Mouse (Mus musculus) heart, adult 2 months (tissue): ENCODE measurements at regions not wholly inside any gene's neighbourhood (a gene's known extent, or its start where the extent isn't known, plus 50 kb on each side); places are given as distances from the start of the nearest gene placed in this dataset.

ENCODE experiments used
- DNase-seq, 2 experiments: peaks; one replicate each; pipeline ENCODE4 v3.0.0; 2021
- H3K27ac ChIP-seq: fragments of 200-600 bp; 2 replicates; pipeline ENCODE4 v1.8.1; 2022
- H3K27me3 ChIP-seq: fragments of 200-500 bp; 2 replicates; pipeline ENCODE4 v1.6.1; 2012; ENCODE audit warnings: mild to moderate bottlenecking, low read length, inconsistent platforms, mixed read lengths; ENCODE audit not compliant: control insufficient read depth, insufficient read depth
- H3K36me3 ChIP-seq: fragments of 200-500 bp; 2 replicates; pipeline ENCODE4 v1.6.1; 2012; ENCODE audit warnings: low read length, inconsistent platforms; ENCODE audit not compliant: control insufficient read depth, insufficient read depth
- H3K4me1 ChIP-seq: fragments of 200-500 bp; 2 replicates; pipeline ENCODE4 v1.6.1; 2011; ENCODE audit warnings: low read length; ENCODE audit not compliant: control insufficient read depth, insufficient read depth
- H3K4me3 ChIP-seq: fragments of 200-600 bp; 2 replicates; pipeline ENCODE4 v1.8.1; 2022
- H3K79me2 ChIP-seq: fragments of 200-500 bp; replicated peaks from 2 replicates; pipeline ENCODE4 v1.6.1; 2012; ENCODE audit warnings: mild to moderate bottlenecking, inconsistent platforms, low read length, moderate library complexity, mixed read lengths; ENCODE audit not compliant: control insufficient read depth, insufficient read depth
- H3K9ac ChIP-seq: fragments of 200-500 bp; 2 replicates; pipeline ENCODE4 v1.6.1; 2012; ENCODE audit warnings: low read depth, mild to moderate bottlenecking, control low read depth, inconsistent platforms, low read length, mixed read lengths
- CTCF ChIP-seq: fragments of 200-600 bp; IDR thresholded peaks from 2 replicates; pipeline ENCODE4 v1.8.1; 2022; ENCODE audit warnings: antibody characterized with exemption, mild to moderate bottlenecking, moderate library complexity
- EP300 ChIP-seq: fragments of 200-500 bp; IDR thresholded peaks from 2 replicates; pipeline ENCODE4 v1.6.1; 2011; ENCODE audit warnings: low read depth, low read length, control low read depth; ENCODE audit not compliant: insufficient read depth
- POLR2A ChIP-seq: fragments of 200-500 bp; IDR thresholded peaks from 2 replicates; pipeline ENCODE4 v1.6.1; 2011; ENCODE audit warnings: mild to moderate bottlenecking, low read depth, low read length, control low read depth; ENCODE audit not compliant: insufficient read depth
- WGBS: fragments of 180-500 bp; shearing (Covaris S2); methylation state at CpG from one replicate; pipeline ENCODE4 v1.1.7; 2018; 5-methylcytosine and 5-hydroxymethylcytosine counted together
- intact Hi-C: fragments of 180-260 bp; cut with DNase I; formaldehyde crosslinking; loops from one replicate; pipeline ENCODE4 v1.15.1; 2025

DNA sequence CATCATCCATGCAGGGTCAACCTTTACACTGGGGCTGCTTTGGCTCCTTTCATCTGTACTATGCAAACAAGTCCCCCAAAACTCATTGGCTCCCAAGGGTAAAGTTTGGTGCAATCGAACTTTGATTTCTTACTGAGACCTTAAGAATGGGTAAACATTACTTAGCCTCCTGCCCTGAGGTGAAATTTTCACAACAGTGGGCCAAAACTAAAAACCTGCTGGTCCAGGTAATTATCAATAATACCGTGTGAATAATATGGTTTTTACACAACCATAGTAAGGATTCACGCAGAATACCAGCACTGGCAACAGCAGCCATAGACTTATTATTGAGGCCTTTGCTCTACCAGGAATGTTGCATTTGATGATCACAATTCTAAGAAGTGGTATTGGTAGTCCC, 131.6 kb upstream of the Smarca2 start:
- intact Hi-C loops = no loop called here
- no peak for DNase-seq
- Histone ChIP-seq H3K27ac (no peak overlapping the region), H3K4me3 (no peak overlapping the region), H3K4me1 (no peaks in the 10 kb centered on the region), H3K9ac (no peak overlapping the region), H3K36me3 (no peaks in the 10 kb centered on the region), H3K79me2 (no peaks in the 10 kb centered on the region), H3K27me3 (no peaks in the 10 kb centered on the region)
- TF ChIP-seq POLR2A (no peak), EP300 (no peak), CTCF (no peak)
- WGBS = 77% methylated on average over 3 of the region's 3 CpGs

DNA sequence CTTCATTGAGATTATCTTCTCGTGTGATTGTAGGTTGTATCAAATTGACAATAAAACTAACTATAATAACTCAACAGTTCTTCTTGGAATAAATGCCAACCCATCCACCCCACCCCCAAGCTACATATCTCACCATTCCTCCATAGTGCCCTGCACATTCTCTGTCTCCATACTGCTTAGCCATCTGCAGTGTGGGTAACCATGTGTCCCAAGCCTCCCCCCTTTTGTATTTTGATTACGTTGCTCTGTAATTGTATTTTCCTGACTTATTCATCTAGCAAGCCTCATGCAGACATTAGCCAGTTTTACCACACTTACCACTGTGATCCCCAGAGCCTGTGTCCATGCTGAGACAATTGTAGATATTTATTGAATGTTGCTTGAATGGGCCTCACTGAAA, 129.7 kb upstream of the Smarca2 start:
- Histone ChIP-seq H3K4me3 (no peak overlapping the region), H3K27ac (no peak overlapping the region), H3K9ac (no peak overlapping the region), H3K27me3 (no peaks in the 10 kb centered on the region), H3K4me1 (no peaks in the 10 kb centered on the region), H3K36me3 (no peaks in the 10 kb centered on the region), H3K79me2 (no peaks in the 10 kb centered on the region)
- DNase-seq = no peak
- intact Hi-C loops = no loop called here
- WGBS = 86% methylated on average over 2 of the region's 2 CpGs
- no peak for TF ChIP-seq EP300
- TF ChIP-seq POLR2A = no peak
- TF ChIP-seq CTCF = no peak

DNA sequence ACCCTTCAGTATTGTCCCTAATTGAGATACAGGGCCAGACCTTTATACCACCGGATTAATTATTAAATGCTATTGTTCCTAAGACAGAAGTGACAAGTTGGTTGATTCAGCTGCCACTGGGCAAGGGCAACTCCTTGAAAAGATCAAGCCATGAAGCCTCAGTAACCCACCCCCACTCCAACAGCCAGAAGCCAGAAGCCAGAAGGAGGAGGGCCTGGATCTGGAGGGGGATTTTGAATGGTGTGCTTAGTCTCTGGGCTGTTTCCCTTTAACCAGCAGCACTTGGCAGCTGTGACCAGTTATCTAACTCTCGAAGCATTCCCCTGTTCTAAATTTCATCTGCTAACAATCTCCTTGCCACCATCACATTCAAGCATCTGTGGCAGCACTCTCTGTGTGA, 129.1 kb upstream of the Smarca2 start:
- Histone ChIP-seq H3K79me2 (no peaks in the 10 kb centered on the region), H3K9ac (no peak overlapping the region), H3K36me3 (no peaks in the 10 kb centered on the region), H3K4me3 (no peak overlapping the region), H3K27ac (no peak overlapping the region), H3K4me1 (no peaks in the 10 kb centered on the region), H3K27me3 (no peaks in the 10 kb centered on the region)
- no peak for TF ChIP-seq EP300
- no peak for TF ChIP-seq CTCF
- TF ChIP-seq POLR2A = no peak
- DNase-seq = no peak
- 48% methylated on average over 2 of the region's 2 CpGs for WGBS
- intact Hi-C loops = no loop called here

DNA sequence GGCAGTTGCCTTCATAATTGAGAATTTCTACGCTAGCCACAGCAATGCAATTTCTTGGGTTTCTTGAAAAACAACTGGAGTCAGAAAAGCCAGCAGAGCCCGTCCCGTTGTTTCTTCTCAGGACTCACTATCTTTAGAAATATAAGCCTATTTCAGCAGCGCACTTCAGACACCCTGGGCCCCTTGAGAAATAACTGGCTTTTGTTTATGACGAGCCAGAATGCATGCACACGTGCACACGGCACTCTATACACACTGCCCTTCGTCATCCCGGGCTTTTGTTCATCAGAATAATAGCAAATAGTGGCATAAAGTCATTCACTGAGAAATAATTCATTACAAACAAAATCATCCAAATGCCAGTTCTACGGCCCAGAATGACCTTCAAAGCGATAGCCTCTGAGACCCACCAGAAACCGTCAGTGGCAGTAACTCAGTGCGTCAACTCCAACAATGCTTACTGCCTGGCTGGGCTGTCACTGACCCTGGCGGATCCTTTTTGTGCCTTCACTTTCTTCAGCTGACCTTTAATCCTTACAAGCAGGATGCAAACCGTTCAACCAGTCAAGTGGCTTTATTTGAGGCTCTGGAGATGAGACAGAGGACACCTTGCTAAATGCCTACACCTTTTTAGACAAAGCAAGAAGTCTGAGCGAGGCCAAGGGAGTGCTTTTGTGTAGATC, 126.7 kb upstream of the Smarca2 start:
- Histone ChIP-seq H3K9ac (no peak overlapping the region), H3K4me3 (no peak overlapping the region), H3K4me1 (no peaks in the 10 kb centered on the region), H3K27ac (no peak overlapping the region), H3K27me3 (no peaks in the 10 kb centered on the region), H3K79me2 (no peaks in the 10 kb centered on the region), H3K36me3 (no peaks in the 10 kb centered on the region)
- intact Hi-C loops = no loop called here
- TF ChIP-seq POLR2A = no peak
- no peak for TF ChIP-seq CTCF
- no peak for TF ChIP-seq EP300
- no peak for DNase-seq
- 77% methylated on average over 16 of the region's 16 CpGs for WGBS

DNA sequence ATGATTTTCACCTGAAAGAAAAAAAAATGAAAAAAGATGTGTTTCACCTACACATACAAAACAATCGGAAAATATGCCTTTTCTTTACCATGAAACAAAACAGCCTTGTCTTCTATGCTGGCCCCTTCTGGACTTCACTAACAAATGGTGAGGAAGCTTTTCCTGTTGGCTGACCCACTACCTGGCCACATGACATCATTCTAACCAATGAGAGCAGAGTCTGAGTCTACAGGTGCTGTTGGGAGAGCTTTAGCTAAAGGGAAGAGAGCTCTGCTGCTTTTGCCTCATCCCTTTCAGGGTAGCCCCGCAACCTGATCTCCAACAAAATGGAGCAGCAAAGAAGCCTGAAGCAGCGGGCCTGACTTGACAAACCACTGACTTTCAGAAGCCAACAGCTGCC, 120.5 kb upstream of the Smarca2 start:
- 70% methylated on average over 3 of the region's 3 CpGs for WGBS
- no peak overlapping the region for H3K27ac ChIP-seq
- H3K4me3 ChIP-seq = no peak overlapping the region
- TF ChIP-seq EP300 (no peak), POLR2A (no peak), CTCF (no peak)
- no peaks in the 10 kb centered on the region for H3K36me3 ChIP-seq
- no peaks in the 10 kb centered on the region for H3K4me1 ChIP-seq
- H3K79me2 ChIP-seq = no peaks in the 10 kb centered on the region
- intact Hi-C loops = no loop called here
- H3K27me3 ChIP-seq = no peaks in the 10 kb centered on the region
- no peak overlapping the region for H3K9ac ChIP-seq
- no peak for DNase-seq

DNA sequence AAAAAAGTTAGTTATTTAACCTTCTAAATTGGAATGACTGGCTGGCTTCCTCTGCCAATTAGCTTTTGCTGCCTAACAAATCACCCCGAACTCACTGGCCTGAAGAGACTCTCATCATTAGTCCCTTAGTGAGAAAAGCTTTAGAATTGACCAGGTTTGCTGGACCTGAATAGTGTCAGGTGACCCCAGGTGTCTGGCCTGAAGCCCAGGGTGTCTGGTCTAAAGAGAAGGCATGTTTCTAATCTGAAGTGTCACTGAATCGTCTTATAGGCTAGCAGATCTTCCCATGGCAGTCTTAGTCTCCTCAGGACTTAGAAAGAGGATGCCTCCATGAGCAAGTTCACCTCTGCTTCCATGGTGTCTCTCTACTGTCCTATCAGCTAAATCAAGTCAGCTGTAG, 112.0 kb upstream of the Smarca2 start:
- Histone ChIP-seq H3K36me3 (no peaks in the 10 kb centered on the region), H3K9ac (no peak overlapping the region), H3K27ac (no peak overlapping the region), H3K27me3 (no peaks in the 10 kb centered on the region), H3K79me2 (no peaks in the 10 kb centered on the region), H3K4me3 (no peak overlapping the region), H3K4me1 (no peaks in the 10 kb centered on the region)
- intact Hi-C loops = no loop called here
- DNase-seq = no peak
- WGBS = 59% methylated on average over 2 of the region's 2 CpGs
- TF ChIP-seq CTCF (no peak), EP300 (no peak), POLR2A (no peak)
